Mouse (Mus musculus) spleen, adult 2 months (tissue): ENCODE measurements at regions not wholly inside any gene's neighbourhood (a gene's known extent, or its start where the extent isn't known, plus 50 kb on each side); places are given as distances from the start of the nearest gene placed in this dataset.

Experiments
- CTCF ChIP-seq: fragments of 200-500 bp; IDR thresholded peaks from 2 replicates; pipeline ENCODE4 v1.5.1; 2011; ENCODE audit warnings: mild to moderate bottlenecking, inconsistent platforms; ENCODE audit not compliant: insufficient read depth, insufficient read length, insufficient replicate concordance; ENCODE audit errors: extremely low read depth
- POLR2A ChIP-seq: fragments of 200-500 bp; IDR thresholded peaks from 2 replicates; pipeline ENCODE4 v1.6.1; 2011; ENCODE audit warnings: low read depth, low read length, inconsistent platforms

DNA sequence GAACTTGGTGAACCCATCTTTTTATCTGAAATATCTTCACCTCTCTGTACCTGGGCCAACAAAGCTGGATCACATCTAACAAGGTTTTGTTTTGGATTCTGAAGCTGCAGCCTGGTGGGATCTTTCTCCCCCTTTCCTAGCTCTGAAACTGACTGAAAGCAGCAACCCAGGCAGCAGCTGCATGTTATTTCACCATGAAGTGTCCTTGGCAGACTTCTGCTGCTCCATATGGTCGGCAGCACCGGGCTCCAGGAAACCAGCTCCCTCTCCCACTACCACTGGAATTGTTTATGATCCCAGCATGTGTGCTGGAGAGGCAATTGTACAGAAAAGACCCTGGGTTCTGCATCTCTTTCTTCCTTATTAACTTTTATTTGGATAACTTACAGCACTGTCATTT lies 145.0 kb downstream of the Spata18 start:
- TF ChIP-seq CTCF (no peak), POLR2A (no peak)
